ENCODE assay signal across 8 mouse cellular contexts in genomic region chr5:66979332-66980218, GRCm38 (mm10).
DNase-seq lines count a peak whose midpoint lies in the region.

No protein-coding gene starts in this region.

- peak; percentile 84 for DNase-seq in gastrocnemius, adult 18-20 months (ENCODE audit: low spot score)
- no peak for DNase-seq in gastrocnemius, postnatal 4 days (ENCODE audit: low spot score in 2 of 2)
- peak; percentile 59 for DNase-seq in 3T3-L1 (ENCODE audit: low read depth, low spot score)
- peak; percentile 64 for DNase-seq in embryo, embryonic 11 days
- peak; percentile 66 for DNase-seq in heart, adult 8-10 months (ENCODE audit: low spot score)
- peak; percentile 21 for DNase-seq in lung, postnatal 25 days (ENCODE audit: low spot score)
- DNase-seq in yolk sac, embryonic 10.5 days (ENCODE audit: low spot score), result no peak
- DNase-seq in urinary bladder, adult 2 months (ENCODE audit: low spot score), result no peak

Comparison
In these comparisons a context has a peak if more than half of its experiments do, and no peak if none do; other contexts are left out.
1. DNase-seq: peak in gastrocnemius, adult 18-20 months (single experiment), 3T3-L1 (single experiment), embryo, embryonic 11 days (single experiment), heart, adult 8-10 months (single experiment) and lung, postnatal 25 days (single experiment); none in gastrocnemius, postnatal 4 days (0 of 2), yolk sac, embryonic 10.5 days (single experiment) and urinary bladder, adult 2 months (single experiment).